Mouse (Mus musculus) limb, embryonic 12.5 days (tissue): ENCODE measurements around the gene Sstr3. TPM values are rescaled to one million over a fixed set of nuclear protein-coding genes. Genes with fewer than 3 reads are reported as not detected.
A peak's percentile ranks its signal among the peaks of the same experiment; 100 is the strongest.

ENCODE experiments used
- ATAC-seq: fragments of 200-750 bp; cut with Nextera tagmentation; 2 replicates; pipeline ENCODE4 v1.8.0; 2017; ENCODE audit warnings: low read depth, moderate TSS enrichment; ENCODE audit not compliant: insufficient number of reproducible peaks, insufficient read depth, low FRiP score, low TSS enrichment
- H3K27ac ChIP-seq: fragments of 300-500 bp; sonication (generic); 2 replicates; pipeline ENCODE4 v1.5.1; 2016; ENCODE audit warnings: mild to moderate bottlenecking, moderate library complexity
- H3K27me3 ChIP-seq: fragments of 300-500 bp; sonication (generic); 2 replicates; pipeline ENCODE4 v1.6.1; 2016; ENCODE audit warnings: mild to moderate bottlenecking, moderate library complexity
- H3K36me3 ChIP-seq: fragments of 300-500 bp; sonication (generic); 2 replicates; pipeline ENCODE4 v1.6.1; 2016; ENCODE audit warnings: mild to moderate bottlenecking, moderate library complexity
- H3K4me1 ChIP-seq: fragments of 300-500 bp; sonication (generic); replicated peaks from 2 replicates; pipeline ENCODE4 v1.6.1; 2016
- H3K4me2 ChIP-seq: fragments of 300-500 bp; sonication (generic); 2 replicates; pipeline ENCODE4 v1.6.1; 2016; ENCODE audit warnings: mild to moderate bottlenecking, moderate library complexity
- H3K4me3 ChIP-seq: fragments of 300-500 bp; sonication (generic); replicated peaks from 2 replicates; pipeline ENCODE4 v1.5.1; 2016; ENCODE audit warnings: mild to moderate bottlenecking
- H3K9ac ChIP-seq: fragments of 300-500 bp; sonication (generic); replicated peaks from 2 replicates; pipeline ENCODE4 v1.6.1; 2016; ENCODE audit warnings: mild to moderate bottlenecking, moderate library complexity
- H3K9me3 ChIP-seq: fragments of 300-500 bp; sonication (generic); 2 replicates; pipeline ENCODE4 v1.6.1; 2016; ENCODE audit warnings: mild to moderate bottlenecking, moderate library complexity
- WGBS: fragments of 180-500 bp; shearing (Covaris S2); methylation state at CpG from one replicate; pipeline ENCODE4 v1.1.7; 2016; 5-methylcytosine and 5-hydroxymethylcytosine counted together
- polyA plus RNA-seq: library from polyadenylated mRNA; unstranded; fragments of >200 nt; fragmentation: Nextera tagmentation; extraction: Ambion mirVana; gene quantifications from 2 replicates; pipeline ENCODE4 v1.2.1, GENCODE M21; 2016

The Sstr3 gene
- polyA plus RNA-seq, 1 experiment from 2014 or later: 0.05 TPM

DNA sequence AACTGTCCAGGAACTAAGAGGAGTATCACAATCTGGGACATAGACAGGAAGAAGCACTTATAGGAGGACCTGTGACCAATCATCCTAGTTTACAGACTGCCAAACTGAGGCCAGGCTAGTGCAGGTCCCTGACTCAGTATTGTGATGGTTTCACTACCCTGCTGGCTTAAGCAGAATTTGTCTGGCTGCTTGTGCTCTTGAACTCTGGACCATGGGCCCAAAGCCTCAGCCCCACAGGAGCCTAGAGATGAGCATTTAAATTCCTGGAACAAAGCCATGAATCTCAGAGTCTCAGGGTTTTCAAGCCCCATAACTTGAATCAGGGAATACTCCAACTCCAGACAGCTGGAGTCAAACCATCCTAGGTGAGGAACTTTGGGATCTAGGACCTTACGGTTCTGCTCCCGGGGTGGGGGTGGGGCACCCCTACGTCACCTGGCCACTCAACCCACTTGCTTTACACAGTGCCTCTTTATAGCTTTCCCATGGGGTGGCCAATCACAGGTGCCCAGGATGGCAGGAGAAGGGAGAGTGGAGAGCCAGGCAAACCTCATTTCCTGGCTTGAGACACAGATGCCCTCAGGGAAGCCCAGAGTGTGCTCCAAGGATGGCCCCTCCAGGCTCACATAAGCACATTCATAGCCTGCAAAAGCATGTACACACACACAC is 2.3 kb downstream of the Sstr3 start:
- H3K9ac ChIP-seq: no peak overlapping the region

DNA sequence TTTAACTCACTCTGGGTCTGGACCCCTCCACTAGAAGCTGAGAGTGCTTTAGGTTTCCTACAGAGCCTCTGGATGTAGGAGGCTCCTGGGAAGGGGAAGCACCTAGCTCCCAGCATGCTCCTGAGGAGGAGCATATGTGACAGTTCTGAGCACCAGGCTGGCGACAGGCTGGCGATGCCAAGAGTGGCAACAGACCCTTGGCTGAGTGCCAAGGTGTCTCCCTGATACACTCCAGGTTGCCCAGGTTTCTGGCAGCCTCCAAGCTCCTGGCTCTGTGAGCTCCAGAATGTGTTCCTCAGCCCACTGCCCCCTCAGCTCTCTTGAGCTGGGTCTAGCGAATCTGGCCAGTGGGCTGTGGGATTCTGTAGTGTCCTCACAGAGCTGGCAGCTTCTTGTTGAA is 2.9 kb downstream of the Sstr3 start:
- no peak overlapping the region for H3K9ac ChIP-seq
- no peak overlapping the region for H3K27ac ChIP-seq
- WGBS: 65% methylated on average over 3 of the region's 3 CpGs
- peaks cover 53% of the 10 kb centered on the region for H3K27me3 ChIP-seq
- ATAC-seq: no peak
- H3K4me3 ChIP-seq: no peak overlapping the region
- H3K9me3 ChIP-seq: no peaks in the 10 kb centered on the region
- H3K4me1 ChIP-seq: peaks cover 19% of the 10 kb centered on the region
- no peak overlapping the region for H3K4me2 ChIP-seq
- no peaks in the 10 kb centered on the region for H3K36me3 ChIP-seq

More for the DNA sequence above, 2.3 kb downstream of the Sstr3 start:
- peaks cover 53% of the 10 kb centered on the region for H3K27me3 ChIP-seq
- no peak overlapping the region for H3K4me3 ChIP-seq
- ATAC-seq: no peak
- no peak overlapping the region for H3K27ac ChIP-seq
- 69% methylated on average over 3 of the region's 3 CpGs for WGBS
- peaks cover 19% of the 10 kb centered on the region for H3K4me1 ChIP-seq
- H3K36me3 ChIP-seq: no peaks in the 10 kb centered on the region
- no peak overlapping the region for H3K4me2 ChIP-seq
- no peaks in the 10 kb centered on the region for H3K9me3 ChIP-seq

DNA sequence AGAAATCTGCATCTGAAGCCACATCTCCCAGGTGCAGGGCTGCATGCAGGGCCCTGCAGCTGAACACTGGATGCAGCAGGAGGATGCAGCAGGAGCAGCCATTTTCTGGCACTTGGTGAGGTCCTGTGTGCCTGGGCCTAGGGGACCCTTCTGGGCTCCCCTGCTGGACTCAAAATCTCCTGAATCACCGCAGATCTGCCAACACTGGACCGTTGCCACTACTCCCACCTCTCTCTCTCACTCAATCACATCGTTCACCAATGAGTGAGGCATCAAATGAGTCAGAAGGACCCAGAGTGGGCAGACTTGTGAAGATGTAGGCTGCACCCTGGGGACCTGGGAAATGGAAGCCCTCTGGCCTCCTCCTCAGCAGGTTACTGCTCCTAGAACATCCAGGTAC is 3.4 kb downstream of the Sstr3 start:
- Histone ChIP-seq H3K27me3 (peaks cover 53% of the 10 kb centered on the region), H3K9me3 (no peaks in the 10 kb centered on the region), H3K4me2 (no peak overlapping the region), H3K4me1 (peaks cover 19% of the 10 kb centered on the region), H3K9ac (no peak overlapping the region), H3K36me3 (no peaks in the 10 kb centered on the region), H3K4me3 (no peak overlapping the region), H3K27ac (no peak overlapping the region)
- 81% methylated on average over 3 of the region's 3 CpGs for WGBS
- no peak for ATAC-seq

DNA sequence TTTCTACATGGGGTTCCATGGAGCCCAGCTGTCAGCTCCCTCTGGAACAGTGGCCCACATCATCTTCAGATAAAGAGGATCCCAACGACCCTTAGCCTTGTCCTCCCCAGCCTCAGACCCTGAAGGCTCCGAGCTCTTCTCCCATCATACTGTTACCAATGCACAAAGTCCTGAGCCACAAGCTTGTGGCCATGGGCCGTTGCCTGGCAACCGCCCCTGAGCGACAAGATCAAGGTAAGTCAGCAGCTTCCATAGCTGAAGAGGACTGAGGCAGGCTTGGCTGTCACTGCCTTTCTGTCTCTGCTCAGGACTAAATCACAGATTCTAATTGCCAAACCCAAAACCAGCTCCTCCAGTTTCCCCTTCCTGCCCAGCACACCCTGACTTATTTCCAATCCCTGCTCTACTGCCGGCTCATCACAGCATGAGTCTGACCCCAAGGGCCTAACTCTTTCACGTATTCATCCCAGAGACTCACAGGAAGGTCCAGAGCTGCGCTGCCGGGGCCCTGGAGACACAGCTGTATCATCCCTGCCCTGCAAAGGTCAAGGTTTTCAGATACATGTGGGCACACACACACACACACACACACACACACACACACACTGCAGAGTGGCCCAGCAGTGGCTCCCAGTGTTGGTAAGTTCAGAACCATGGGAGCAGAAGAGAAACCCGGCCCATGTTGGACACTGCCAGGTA is 8.6 kb downstream of the Sstr3 start:
- 59% methylated on average over 10 of the region's 10 CpGs for WGBS
- Histone ChIP-seq H3K4me1 (peaks cover 9% of the 10 kb centered on the region), H3K9me3 (no peaks in the 10 kb centered on the region), H3K27me3 (peaks cover 20% of the 10 kb centered on the region), H3K36me3 (no peaks in the 10 kb centered on the region), H3K4me2 (no peak overlapping the region), H3K4me3 (no peak overlapping the region), H3K27ac (no peak overlapping the region), H3K9ac (0 out of 2 replicates have a peak overlapping the region, but pooled peaks have one; percentile 23)
- no peak for ATAC-seq

DNA sequence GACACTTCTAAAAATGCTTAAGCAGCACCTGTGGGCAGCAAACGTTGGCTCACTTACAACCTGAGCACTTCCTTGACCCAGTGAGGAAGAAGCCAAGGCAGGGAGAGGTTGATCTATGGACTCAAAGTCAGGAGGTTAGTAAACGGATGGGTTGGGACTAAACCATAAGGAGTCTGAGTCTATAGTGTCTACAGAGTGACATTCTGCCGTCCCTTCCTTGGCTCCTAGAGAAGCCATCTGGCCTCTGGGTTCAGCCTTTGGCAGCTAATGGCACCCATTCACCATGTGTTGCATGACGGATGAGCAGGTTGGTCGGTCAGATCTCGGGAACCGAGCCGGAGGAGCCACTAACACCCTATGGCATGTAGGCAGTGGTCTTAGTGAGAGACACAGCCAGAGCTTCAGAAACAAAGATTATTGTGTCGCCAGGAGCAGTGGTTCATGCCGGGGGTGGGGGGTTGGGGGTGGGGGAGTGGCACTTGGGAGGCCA is 11.1 kb downstream of the Sstr3 start:
- H3K9me3 ChIP-seq: no peaks in the 10 kb centered on the region
- WGBS: 68% methylated on average over 10 of the region's 10 CpGs
- H3K27ac ChIP-seq: no peak overlapping the region
- peaks cover 30% of the 10 kb centered on the region for H3K4me1 ChIP-seq
- no peak overlapping the region for H3K4me2 ChIP-seq
- H3K4me3 ChIP-seq: no peak overlapping the region
- no peaks in the 10 kb centered on the region for H3K36me3 ChIP-seq
- ATAC-seq: no peak
- no peak overlapping the region for H3K9ac ChIP-seq
- no peaks in the 10 kb centered on the region; the same call in none of the 2 replicates for H3K27me3 ChIP-seq

DNA sequence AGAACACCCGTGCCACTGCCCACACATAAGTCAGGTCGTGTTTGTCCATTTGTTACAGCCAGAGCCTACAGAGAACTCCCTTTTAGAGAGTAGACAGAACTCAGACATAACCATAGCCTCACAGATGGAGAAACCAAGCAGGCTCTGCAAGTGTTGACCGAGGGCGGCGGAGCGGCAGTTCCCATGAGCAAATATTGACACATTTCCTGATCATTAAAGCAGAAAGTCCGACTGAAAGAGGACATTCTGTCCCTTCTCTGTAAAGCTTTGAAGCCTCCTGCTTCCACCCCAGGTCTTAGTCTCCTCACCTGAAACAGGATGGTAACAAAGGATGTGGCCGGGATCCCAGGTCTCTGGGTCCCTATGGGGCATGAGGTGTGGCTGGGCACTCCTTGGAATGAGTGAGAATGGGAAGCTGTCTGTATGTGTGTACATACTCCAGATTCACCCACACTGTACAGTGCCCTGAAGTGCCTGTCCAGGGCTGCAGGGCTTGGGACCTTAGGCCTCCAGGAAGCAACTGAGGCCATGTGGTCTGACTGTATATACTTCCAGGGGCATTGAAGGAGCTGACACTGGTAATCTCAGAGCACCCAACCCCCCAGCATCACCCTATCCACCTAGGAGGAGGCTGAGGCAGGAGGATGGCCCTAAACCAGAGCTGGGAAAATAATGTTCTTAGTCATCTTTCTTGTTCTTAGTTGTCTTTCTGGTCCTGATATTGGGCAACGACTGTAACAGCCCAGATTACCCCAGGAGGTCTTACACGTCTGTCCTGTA is 11.7 kb downstream of the Sstr3 start:
- Histone ChIP-seq H3K4me3 (no peak overlapping the region), H3K4me1 (peaks cover 36% of the 10 kb centered on the region), H3K9ac (no peak overlapping the region), H3K27ac (no peak overlapping the region), H3K27me3 (no peaks in the 10 kb centered on the region), H3K36me3 (no peaks in the 10 kb centered on the region), H3K9me3 (no peaks in the 10 kb centered on the region), H3K4me2 (0 out of 2 replicates have a peak overlapping the region, but pooled peaks have one; percentile 57)
- 71% methylated on average over 10 of the region's 10 CpGs for WGBS
- no peak for ATAC-seq

DNA sequence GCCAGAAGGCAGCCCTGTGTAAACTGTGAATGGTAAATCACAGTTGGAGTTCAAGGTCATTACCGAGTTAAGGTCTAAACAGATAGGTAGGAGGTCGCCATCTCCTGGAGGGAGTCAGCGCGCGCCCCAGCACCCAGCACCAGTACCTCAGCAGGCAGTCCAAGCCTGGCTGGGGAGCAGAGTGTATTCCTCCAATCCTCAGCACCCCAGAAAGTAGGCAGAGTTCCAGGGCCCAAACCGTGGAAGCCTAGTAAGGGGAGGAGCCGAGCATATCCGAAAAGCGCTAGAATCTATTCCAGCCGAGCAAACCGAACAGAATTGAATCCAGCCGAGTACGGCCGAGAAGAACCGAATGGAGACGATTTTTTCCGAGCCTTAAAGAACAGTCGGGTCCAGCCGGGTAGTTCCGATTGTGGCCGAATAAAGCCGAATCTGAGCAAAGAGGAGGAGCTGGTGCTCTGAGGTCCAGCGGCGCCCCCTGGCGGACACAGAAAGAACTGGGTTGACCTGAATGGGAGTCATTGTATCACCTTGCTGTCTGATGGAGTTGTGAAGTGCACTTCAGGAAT is 12.5 kb downstream of the Sstr3 start:
- ATAC-seq: peak; percentile 77
- 1% methylated on average over 25 of the region's 25 CpGs for WGBS
- H3K36me3 ChIP-seq: no peaks in the 10 kb centered on the region
- peak overlapping the region; percentile 32 for H3K4me3 ChIP-seq
- H3K4me1 ChIP-seq: peaks cover 38% of the 10 kb centered on the region
- peak overlapping the region; percentile 84 for H3K27ac ChIP-seq
- H3K9ac ChIP-seq: peak overlapping the region; percentile 58
- H3K9me3 ChIP-seq: no peaks in the 10 kb centered on the region
- no peaks in the 10 kb centered on the region for H3K27me3 ChIP-seq
- H3K4me2 ChIP-seq: peak overlapping the region; percentile 57

DNA sequence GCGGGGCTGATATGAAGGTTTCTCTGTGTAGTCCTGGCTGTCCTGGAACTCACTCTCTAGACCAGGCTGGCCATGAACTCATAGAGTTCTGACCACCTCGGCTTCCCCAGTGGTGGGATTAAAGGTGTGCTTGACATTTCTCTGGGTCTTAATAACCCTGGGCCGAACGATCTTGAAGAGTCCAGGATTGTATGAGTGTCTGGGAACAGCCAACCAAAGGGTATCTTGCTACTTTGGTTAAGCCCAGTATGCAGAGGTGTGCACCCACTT is 13.1 kb downstream of the Sstr3 start:
- H3K4me1 ChIP-seq: peaks cover 38% of the 10 kb centered on the region
- peak overlapping the region; percentile 58 for H3K9ac ChIP-seq
- H3K4me3 ChIP-seq: peak overlapping the region; percentile 32; the same call in 1 of the 2 replicates
- peak overlapping the region; percentile 57 for H3K4me2 ChIP-seq
- H3K27me3 ChIP-seq: no peaks in the 10 kb centered on the region
- H3K9me3 ChIP-seq: no peaks in the 10 kb centered on the region
- WGBS: 70% methylated on average over 4 of the region's 4 CpGs
- H3K27ac ChIP-seq: peak overlapping the region; percentile 84
- ATAC-seq: no peak
- no peaks in the 10 kb centered on the region for H3K36me3 ChIP-seq

DNA sequence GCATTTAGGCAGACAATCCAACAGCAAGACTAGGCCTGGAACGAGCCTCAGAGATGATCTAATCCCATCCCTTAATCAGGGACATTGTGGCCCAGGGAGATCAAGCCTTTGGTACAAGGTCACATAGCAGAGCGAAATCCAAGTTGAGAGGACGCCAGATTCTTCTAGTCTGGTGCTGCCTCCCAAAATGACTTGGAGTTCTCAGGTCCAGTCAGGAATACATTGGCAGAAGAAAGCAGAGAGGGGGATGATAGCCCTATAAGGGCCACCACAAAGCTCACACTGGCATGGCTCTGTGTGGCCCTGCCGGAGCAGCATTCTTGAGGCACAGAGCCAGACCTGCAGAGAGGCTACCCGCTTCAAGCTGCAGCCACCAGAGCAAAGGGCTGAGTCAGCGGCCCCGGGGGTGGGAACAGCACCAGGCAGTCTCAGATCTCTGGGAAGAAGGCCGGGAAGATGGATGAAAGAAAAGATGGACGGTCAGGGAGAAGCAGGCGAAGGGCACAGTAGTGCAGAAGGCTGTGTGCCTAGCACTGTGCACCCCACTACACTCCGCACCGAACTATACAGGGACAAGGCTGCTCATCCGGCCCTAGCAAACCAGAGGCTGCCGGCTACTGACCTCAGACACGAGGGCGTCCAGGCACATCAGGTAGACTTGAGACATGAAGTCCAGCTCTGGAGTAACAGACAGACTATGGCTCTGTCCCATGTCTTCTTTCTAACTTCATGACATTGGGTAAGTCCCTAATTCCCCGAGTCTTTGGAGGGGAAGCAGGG is 13.6 kb downstream of the Sstr3 start, which contains the start of gene C1qtnf6:
Gene C1qtnf6, minus strand, starts transcription at position 746 of the 780 bp plus-strand sequence.
- H3K4me2 ChIP-seq: peak within 1 kb of the TSS; percentile 57
- peak within 1 kb of the TSS; percentile 84 for H3K27ac ChIP-seq
- H3K4me3 ChIP-seq: peak within 1 kb of the TSS; percentile 32
- H3K9ac ChIP-seq: peak within 1 kb of the TSS; percentile 58
- no peaks in the 10 kb centered on the region for H3K36me3 ChIP-seq
- no peak for ATAC-seq
- peaks cover 38% of the 10 kb centered on the region for H3K4me1 ChIP-seq
- H3K27me3 ChIP-seq: no peaks in the 10 kb centered on the region
- no peaks in the 10 kb centered on the region for H3K9me3 ChIP-seq
- WGBS: 74% methylated on average over 17 of the region's 17 CpGs

DNA sequence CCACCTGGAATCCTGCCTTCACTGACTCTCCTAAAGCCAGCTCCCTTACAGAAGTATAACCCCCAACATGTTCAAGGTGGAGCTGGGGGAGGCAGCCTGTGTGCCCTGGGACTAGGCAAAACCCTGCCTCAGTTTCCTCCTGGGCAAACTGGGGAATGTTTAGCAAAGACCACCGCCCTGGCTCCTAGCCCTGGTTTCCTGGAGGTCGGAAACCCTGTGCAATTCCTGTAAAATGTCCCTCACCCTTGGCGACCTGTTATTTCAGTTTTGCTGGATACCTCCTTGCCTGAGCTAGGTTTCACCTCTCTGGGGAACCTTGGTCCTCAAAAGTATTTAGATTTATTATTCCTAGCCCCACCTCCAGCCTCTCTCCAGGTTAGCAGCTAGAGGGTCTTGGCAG is 14.3 kb downstream of the Sstr3 start:
- Histone ChIP-seq H3K9ac (peak overlapping the region; percentile 65), H3K36me3 (no peaks in the 10 kb centered on the region), H3K27ac (0 out of 2 replicates have a peak overlapping the region, but pooled peaks have one; percentile 84), H3K4me2 (peak overlapping the region; percentile 67), H3K4me1 (peaks cover 38% of the 10 kb centered on the region), H3K27me3 (no peaks in the 10 kb centered on the region), H3K4me3 (no peak overlapping the region), H3K9me3 (no peaks in the 10 kb centered on the region)
- no peak for ATAC-seq
- WGBS: 77% methylated on average over 3 of the region's 3 CpGs
